Mouse (Mus musculus): ENCODE measurements around the gene Agtpbp1. TPM values are rescaled to one million over a fixed set of nuclear protein-coding genes. Genes with fewer than 3 reads are reported as not detected.

Gene Agtpbp1
- polyA plus RNA-seq, 1 experiment from 2014 or later, result 13.7 TPM

GRCm38 (mm10) chr13:59552751-59553150 is 32.3 kb downstream of the Agtpbp1 start:
- Histone ChIP-seq H3K4me3 (ENCODE audit: low read depth, low read length) (no peak overlapping the region), H3K27me3 (ENCODE audit: control insufficient read depth, insufficient read depth, low read length) (peaks cover 3% of the 10 kb centered on the region; the same call in 1 of the 2 replicates), H3K9ac (ENCODE audit: low read depth, low read length) (no peak overlapping the region), H3K9me3 (replicated peaks; ENCODE audit: control insufficient read depth, low read length) (no peaks in the 10 kb centered on the region), H3K27ac (ENCODE audit: low read depth, low read length) (no peak overlapping the region), H3K4me2 (no peak overlapping the region), H3K4me1 (ENCODE audit: control insufficient read depth, insufficient read depth, low read length) (peaks cover 5% of the 10 kb centered on the region), H3K36me3 (ENCODE audit: control insufficient read depth, insufficient read depth, low read length) (no peaks in the 10 kb centered on the region)
- ATAC-seq (replicated peaks; ENCODE audit: insufficient number of reproducible peaks, low FRiP score, low TSS enrichment), result no peak
- 76% methylated on average over 2 of the region's 2 CpGs for WGBS (ENCODE audit: insufficient replicate concordance)

- ATAC-seq (replicated peaks; ENCODE audit: insufficient number of reproducible peaks, low FRiP score, low TSS enrichment), result no peak
- Histone ChIP-seq H3K9ac (ENCODE audit: low read depth, low read length) (no peak overlapping the region), H3K36me3 (ENCODE audit: control insufficient read depth, insufficient read depth, low read length) (no peaks in the 10 kb centered on the region), H3K9me3 (replicated peaks; ENCODE audit: control insufficient read depth, low read length) (no peaks in the 10 kb centered on the region), H3K4me2 (no peak overlapping the region), H3K4me3 (ENCODE audit: low read depth, low read length) (no peak overlapping the region), H3K27ac (ENCODE audit: low read depth, low read length) (no peak overlapping the region), H3K27me3 (ENCODE audit: control insufficient read depth, insufficient read depth, low read length) (peaks cover 3% of the 10 kb centered on the region; the same call in 1 of the 2 replicates), H3K4me1 (ENCODE audit: control insufficient read depth, insufficient read depth, low read length) (peaks cover 8% of the 10 kb centered on the region)
- 82% methylated on average over 5 of the region's 5 CpGs for WGBS (ENCODE audit: insufficient replicate concordance)
Observed at GRCm38 (mm10) chr13:59552286-59552685, 32.7 kb downstream of the Agtpbp1 start.

GRCm38 (mm10) chr13:59549318-59549798 is 35.7 kb downstream of the Agtpbp1 start:
- Histone ChIP-seq H3K9me3 (replicated peaks; ENCODE audit: control insufficient read depth, low read length) (no peaks in the 10 kb centered on the region), H3K4me1 (ENCODE audit: control insufficient read depth, insufficient read depth, low read length) (peaks cover 22% of the 10 kb centered on the region), H3K36me3 (ENCODE audit: control insufficient read depth, insufficient read depth, low read length) (no peaks in the 10 kb centered on the region), H3K27ac (ENCODE audit: low read depth, low read length) (no peak overlapping the region), H3K4me3 (ENCODE audit: low read depth, low read length) (no peak overlapping the region), H3K9ac (ENCODE audit: low read depth, low read length) (no peak overlapping the region), H3K4me2 (no peak overlapping the region), H3K27me3 (ENCODE audit: control insufficient read depth, insufficient read depth, low read length) (no peaks in the 10 kb centered on the region)
- no peak for ATAC-seq (replicated peaks; ENCODE audit: insufficient number of reproducible peaks, low FRiP score, low TSS enrichment)
- 20% methylated on average over 1 of the region's 1 CpGs for WGBS (ENCODE audit: insufficient replicate concordance)

GRCm38 (mm10) chr13:59547716-59548115 is 37.3 kb downstream of the Agtpbp1 start:
- H3K9ac ChIP-seq (ENCODE audit: low read depth, low read length), result no peak overlapping the region
- H3K27ac ChIP-seq (ENCODE audit: low read depth, low read length), result peak overlapping the region; percentile 22; the same call in 1 of the 2 replicates
- peaks cover 22% of the 10 kb centered on the region for H3K4me1 ChIP-seq (ENCODE audit: control insufficient read depth, insufficient read depth, low read length)
- H3K4me2 ChIP-seq, result no peak overlapping the region
- ATAC-seq (replicated peaks; ENCODE audit: insufficient number of reproducible peaks, low FRiP score, low TSS enrichment), result no peak
- H3K4me3 ChIP-seq (ENCODE audit: low read depth, low read length), result no peak overlapping the region
- no peaks in the 10 kb centered on the region for H3K27me3 ChIP-seq (ENCODE audit: control insufficient read depth, insufficient read depth, low read length)
- H3K36me3 ChIP-seq (ENCODE audit: control insufficient read depth, insufficient read depth, low read length), result no peaks in the 10 kb centered on the region
- no peaks in the 10 kb centered on the region for H3K9me3 ChIP-seq (replicated peaks; ENCODE audit: control insufficient read depth, low read length)
- 67% methylated on average over 4 of the region's 4 CpGs for WGBS (ENCODE audit: insufficient replicate concordance)

- H3K9ac ChIP-seq (ENCODE audit: low read depth, low read length), result no peak overlapping the region
- H3K4me1 ChIP-seq (ENCODE audit: control insufficient read depth, insufficient read depth, low read length), result peaks cover 22% of the 10 kb centered on the region
- H3K9me3 ChIP-seq (replicated peaks; ENCODE audit: control insufficient read depth, low read length), result no peaks in the 10 kb centered on the region
- no peak overlapping the region for H3K4me3 ChIP-seq (ENCODE audit: low read depth, low read length)
- ATAC-seq (replicated peaks; ENCODE audit: insufficient number of reproducible peaks, low FRiP score, low TSS enrichment), result no peak
- H3K27ac ChIP-seq (ENCODE audit: low read depth, low read length), result no peak overlapping the region
- 74% methylated on average over 2 of the region's 2 CpGs for WGBS (ENCODE audit: insufficient replicate concordance)
- no peaks in the 10 kb centered on the region for H3K27me3 ChIP-seq (ENCODE audit: control insufficient read depth, insufficient read depth, low read length)
- no peaks in the 10 kb centered on the region for H3K36me3 ChIP-seq (ENCODE audit: control insufficient read depth, insufficient read depth, low read length)
- H3K4me2 ChIP-seq, result no peak overlapping the region
Observed at GRCm38 (mm10) chr13:59547091-59547490, 37.9 kb downstream of the Agtpbp1 start.

GRCm38 (mm10) chr13:59542411-59542810 is 42.6 kb downstream of the Agtpbp1 start:
- WGBS (ENCODE audit: insufficient replicate concordance), result 88% methylated on average over 10 of the region's 10 CpGs
- Histone ChIP-seq H3K9ac (ENCODE audit: low read depth, low read length) (no peak overlapping the region), H3K9me3 (replicated peaks; ENCODE audit: control insufficient read depth, low read length) (no peaks in the 10 kb centered on the region)

GRCm38 (mm10) chr13:59540030-59540429 is 45.0 kb downstream of the Agtpbp1 start:
- H3K27ac ChIP-seq (ENCODE audit: low read depth, low read length), result no peak overlapping the region
- no peaks in the 10 kb centered on the region for H3K9me3 ChIP-seq (replicated peaks; ENCODE audit: control insufficient read depth, low read length)
- WGBS (ENCODE audit: insufficient replicate concordance), result 77% methylated on average over 5 of the region's 5 CpGs
- H3K4me2 ChIP-seq, result no peak overlapping the region
- no peaks in the 10 kb centered on the region for H3K4me1 ChIP-seq (ENCODE audit: control insufficient read depth, insufficient read depth, low read length)
- no peak overlapping the region for H3K4me3 ChIP-seq (ENCODE audit: low read depth, low read length)
- H3K36me3 ChIP-seq (ENCODE audit: control insufficient read depth, insufficient read depth, low read length), result no peaks in the 10 kb centered on the region
- no peaks in the 10 kb centered on the region for H3K27me3 ChIP-seq (ENCODE audit: control insufficient read depth, insufficient read depth, low read length)
- ATAC-seq (replicated peaks; ENCODE audit: insufficient number of reproducible peaks, low FRiP score, low TSS enrichment), result no peak
- no peak overlapping the region for H3K9ac ChIP-seq (ENCODE audit: low read depth, low read length)

More at GRCm38 (mm10) chr13:59542411-59542810, 42.6 kb downstream of the Agtpbp1 start:
- no peaks in the 10 kb centered on the region for H3K27me3 ChIP-seq (ENCODE audit: control insufficient read depth, insufficient read depth, low read length)
- peaks cover 14% of the 10 kb centered on the region for H3K4me1 ChIP-seq (ENCODE audit: control insufficient read depth, insufficient read depth, low read length)
- no peak overlapping the region for H3K4me3 ChIP-seq (ENCODE audit: low read depth, low read length)
- H3K36me3 ChIP-seq (ENCODE audit: control insufficient read depth, insufficient read depth, low read length), result no peaks in the 10 kb centered on the region
- H3K4me2 ChIP-seq, result no peak overlapping the region
- no peak overlapping the region for H3K27ac ChIP-seq (ENCODE audit: low read depth, low read length)
- no peak for ATAC-seq (replicated peaks; ENCODE audit: insufficient number of reproducible peaks, low FRiP score, low TSS enrichment)

GRCm38 (mm10) chr13:59538661-59539060 is 46.4 kb downstream of the Agtpbp1 start:
- Histone ChIP-seq H3K4me2 (no peak overlapping the region), H3K27me3 (ENCODE audit: control insufficient read depth, insufficient read depth, low read length) (no peaks in the 10 kb centered on the region), H3K36me3 (ENCODE audit: control insufficient read depth, insufficient read depth, low read length) (no peaks in the 10 kb centered on the region), H3K9me3 (replicated peaks; ENCODE audit: control insufficient read depth, low read length) (no peaks in the 10 kb centered on the region), H3K9ac (ENCODE audit: low read depth, low read length) (no peak overlapping the region), H3K27ac (ENCODE audit: low read depth, low read length) (no peak overlapping the region), H3K4me1 (ENCODE audit: control insufficient read depth, insufficient read depth, low read length) (no peaks in the 10 kb centered on the region), H3K4me3 (ENCODE audit: low read depth, low read length) (no peak overlapping the region)
- WGBS (ENCODE audit: insufficient replicate concordance), result 86% methylated on average over 5 of the region's 5 CpGs
- no peak for ATAC-seq (replicated peaks; ENCODE audit: insufficient number of reproducible peaks, low FRiP score, low TSS enrichment)

GRCm38 (mm10) chr13:59536631-59537030 is 48.4 kb downstream of the Agtpbp1 start:
- Histone ChIP-seq H3K9ac (ENCODE audit: low read depth, low read length) (no peak overlapping the region), H3K9me3 (replicated peaks; ENCODE audit: control insufficient read depth, low read length) (no peaks in the 10 kb centered on the region), H3K4me3 (ENCODE audit: low read depth, low read length) (no peak overlapping the region), H3K36me3 (ENCODE audit: control insufficient read depth, insufficient read depth, low read length) (no peaks in the 10 kb centered on the region; the same call in 1 of the 2 replicates), H3K27ac (ENCODE audit: low read depth, low read length) (no peak overlapping the region), H3K27me3 (ENCODE audit: control insufficient read depth, insufficient read depth, low read length) (no peaks in the 10 kb centered on the region), H3K4me2 (no peak overlapping the region), H3K4me1 (ENCODE audit: control insufficient read depth, insufficient read depth, low read length) (no peaks in the 10 kb centered on the region)
- WGBS (ENCODE audit: insufficient replicate concordance), result 76% methylated on average over 2 of the region's 2 CpGs
- ATAC-seq (replicated peaks; ENCODE audit: insufficient number of reproducible peaks, low FRiP score, low TSS enrichment), result no peak
